Mouse (Mus musculus) liver, embryonic 14.5 days (tissue): ENCODE data around the gene Iqgap3. TPM values are rescaled to one million over a fixed set of nuclear protein-coding genes. Genes with fewer than 3 reads are reported as not detected.

Source experiments
- ATAC-seq: fragments of 200-750 bp; cut with Nextera tagmentation; 2 replicates; pipeline ENCODE4 v1.8.0; 2017; ENCODE audit warnings: moderate number of reproducible peaks, mild to moderate bottlenecking, moderate library complexity; ENCODE audit not compliant: insufficient read depth
- DNase-seq, 3 experiments: peaks; one replicate each; pipeline ENCODE4 v3.0.0-alpha.2; 2012 to 2013; ENCODE audit warnings: low read depth in 3 of 3, low spot score in 3 of 3
- H3K27ac ChIP-seq: fragments of 300-500 bp; sonication (generic); 2 replicates; pipeline ENCODE4 v1.5.1; 2014; ENCODE audit warnings: moderate library complexity, mild to moderate bottlenecking, control low read depth, inconsistent platforms
- H3K27me3 ChIP-seq: fragments of 300-500 bp; sonication (generic); 2 replicates; pipeline ENCODE4 v1.6.1; 2014; ENCODE audit warnings: mild to moderate bottlenecking, low read length, moderate library complexity; ENCODE audit not compliant: control insufficient read depth, insufficient read depth
- H3K36me3 ChIP-seq: fragments of 300-500 bp; sonication (generic); replicated peaks from 2 replicates; pipeline ENCODE4 v1.6.1; 2014; ENCODE audit warnings: low read depth; ENCODE audit not compliant: control insufficient read depth, insufficient read depth
- H3K4me1 ChIP-seq, 2 experiments: fragments of 200-500 bp in 1 of 2; fragments of 300-500 bp in 1 of 2; sonication (generic) in 1 of 2; replicated peaks; 2 replicates each; pipeline ENCODE4 v1.6.1; 2012 to 2014; ENCODE audit warnings: antibody characterized with exemption in 1 of 2, inconsistent platforms in 1 of 2, low read length in 1 of 2; ENCODE audit not compliant: control insufficient read depth in 2 of 2, insufficient read depth in 2 of 2
- H3K4me2 ChIP-seq: fragments of 300-500 bp; sonication (generic); 2 replicates; pipeline ENCODE4 v1.6.1; 2014; ENCODE audit warnings: low read depth, mild to moderate bottlenecking, control low read depth, moderate library complexity
- H3K4me3 ChIP-seq, 2 experiments: fragments of 200-500 bp in 1 of 2; fragments of 300-500 bp in 1 of 2; sonication (generic) in 1 of 2; 2 replicates each; pipeline ENCODE4 v1.5.1; 2012 to 2014; ENCODE audit warnings: low read depth in 2 of 2, low read length in 2 of 2, mild to moderate bottlenecking in 2 of 2, control low read depth in 1 of 2, inconsistent platforms in 1 of 2, moderate library complexity in 1 of 2; ENCODE audit not compliant: insufficient read depth in 1 of 2
- H3K9ac ChIP-seq: fragments of 300-500 bp; sonication (generic); replicated peaks from 2 replicates; pipeline ENCODE4 v1.6.1; 2014; ENCODE audit warnings: mild to moderate bottlenecking, control low read depth, moderate library complexity
- H3K9me3 ChIP-seq: fragments of 300-500 bp; sonication (generic); 2 replicates; pipeline ENCODE4 v1.6.1; 2016; ENCODE audit warnings: low read length, mixed read lengths; ENCODE audit not compliant: control insufficient read depth
- CTCF ChIP-seq: IDR thresholded peaks from 2 replicates; pipeline ENCODE4 v1.5.1; 2016; ENCODE audit warnings: antibody characterized with exemption, low read depth, control low read depth
- EP300 ChIP-seq: IDR thresholded peaks from 2 replicates; pipeline ENCODE4 v1.6.1; 2016; ENCODE audit warnings: antibody characterized with exemption, low read depth
- WGBS: fragments of 180-500 bp; shearing (Covaris S2); extraction: QIAGEN DNeasy Blood & Tissue Kit; methylation state at CpG from one replicate; pipeline ENCODE4 v1.1.7; 2014; ENCODE audit not compliant: insufficient replicate concordance; 5-methylcytosine and 5-hydroxymethylcytosine counted together
- polyA plus RNA-seq, 2 experiments: library from polyadenylated mRNA; depleted of rRNA in 1 of 2; stranded (reverse) in 1 of 2; unstranded in 1 of 2; fragments of >200 nt; fragmentation: Nextera tagmentation in 1 of 2; extraction: Ambion mirVana in 1 of 2; gene quantifications; 2 replicates each; pipeline versions ENCODE4 v1.2.1 to v1.2.3; 2012 to 2014

Gene Iqgap3
- polyA plus RNA-seq, 2 experiments = 6.7 to 8.8 TPM

DNA sequence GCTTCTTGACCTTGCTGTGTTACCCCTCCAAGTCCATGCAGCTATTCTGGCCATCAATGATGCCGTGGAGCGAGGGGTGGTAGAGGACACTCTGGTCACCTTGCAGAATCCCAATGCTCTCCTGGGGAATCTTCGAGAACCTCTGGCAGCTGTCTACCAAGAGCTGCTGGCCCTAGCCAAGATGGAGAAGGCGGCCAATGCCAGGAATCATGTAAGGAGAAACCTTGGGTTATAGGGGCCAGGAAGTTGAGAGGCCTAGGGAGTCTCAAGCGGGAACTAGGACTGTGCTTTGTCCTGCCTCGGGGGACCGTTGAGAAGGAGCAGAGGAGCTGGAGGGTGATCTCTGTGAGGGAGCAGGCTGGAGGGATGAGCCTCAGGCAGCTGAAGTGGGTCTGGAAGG is 8.3 kb downstream of the Iqgap3 start:
- no peak for TF ChIP-seq EP300
- no peak for TF ChIP-seq CTCF
- Histone ChIP-seq H3K27me3 (no peaks in the 10 kb centered on the region), H3K36me3 (peaks cover 8% of the 10 kb centered on the region), H3K4me3 (no peak overlapping the region), H3K4me2 (no peak overlapping the region), H3K4me1 (no peaks in the 10 kb centered on the region), H3K27ac (no peak overlapping the region), H3K9ac (no peak overlapping the region), H3K9me3 (no peaks in the 10 kb centered on the region)
- DNase-seq (no peak), ATAC-seq (no peak)
- 87% methylated on average over 7 of the region's 7 CpGs for WGBS

GRCm38 (mm10) chr3:88090616-88091015 is 8.8 kb downstream of the Iqgap3 start:
- ATAC-seq (no peak), DNase-seq (no peak)
- no peaks in the 10 kb centered on the region for H3K27me3 ChIP-seq
- no peak overlapping the region for H3K27ac ChIP-seq
- H3K4me3 ChIP-seq = no peak overlapping the region
- no peak overlapping the region for H3K9ac ChIP-seq
- no peaks in the 10 kb centered on the region for H3K4me1 ChIP-seq
- TF ChIP-seq CTCF (no peak), EP300 (no peak)
- H3K9me3 ChIP-seq = no peaks in the 10 kb centered on the region
- no peak overlapping the region for H3K4me2 ChIP-seq
- H3K36me3 ChIP-seq = peaks cover 8% of the 10 kb centered on the region
- 85% methylated on average over 6 of the region's 6 CpGs for WGBS

DNA sequence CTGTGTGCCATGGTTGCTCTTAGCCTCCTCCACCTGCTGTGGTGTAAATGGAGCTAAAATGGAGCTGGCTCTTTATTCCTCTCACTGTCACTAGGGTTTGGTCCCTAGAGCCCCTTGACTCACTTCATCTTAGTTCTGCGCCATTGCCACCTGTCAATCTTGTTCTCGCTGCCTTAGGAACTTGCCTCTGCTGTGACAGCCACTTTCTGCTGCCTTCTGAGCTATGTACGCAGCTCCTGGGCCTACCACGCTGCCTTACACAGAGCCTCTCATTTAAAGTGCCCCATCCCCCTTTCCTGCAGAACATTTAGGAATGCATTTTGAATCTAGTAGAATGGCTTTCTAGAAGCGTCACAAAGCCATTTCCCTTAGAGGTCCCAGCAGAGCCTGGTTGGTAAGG is 12.4 kb downstream of the Iqgap3 start:
- H3K4me3 ChIP-seq = no peak overlapping the region
- H3K27ac ChIP-seq = no peak overlapping the region
- H3K4me1 ChIP-seq = no peaks in the 10 kb centered on the region
- H3K4me2 ChIP-seq = no peak overlapping the region
- no peaks in the 10 kb centered on the region for H3K27me3 ChIP-seq
- H3K9me3 ChIP-seq = no peaks in the 10 kb centered on the region
- no peak for ATAC-seq
- WGBS = 81% methylated on average over 5 of the region's 5 CpGs
- TF ChIP-seq EP300 (no peak), CTCF (no peak)
- DNase-seq = no peak
- peaks cover 8% of the 10 kb centered on the region for H3K36me3 ChIP-seq
- H3K9ac ChIP-seq = no peak overlapping the region

- no peak for TF ChIP-seq CTCF
- no peak for TF ChIP-seq EP300
- Histone ChIP-seq H3K27me3 (no peaks in the 10 kb centered on the region), H3K27ac (no peak overlapping the region), H3K4me1 (no peaks in the 10 kb centered on the region), H3K36me3 (peaks cover 8% of the 10 kb centered on the region), H3K4me2 (no peak overlapping the region), H3K9ac (no peak overlapping the region), H3K9me3 (no peaks in the 10 kb centered on the region), H3K4me3 (no peak overlapping the region)
- WGBS = 55% methylated on average over 6 of the region's 6 CpGs
- ATAC-seq (no peak), DNase-seq (no peak)
Observed at GRCm38 (mm10) chr3:88097666-88098065, 15.9 kb downstream of the Iqgap3 start.

GRCm38 (mm10) chr3:88100251-88100650 is 18.5 kb downstream of the Iqgap3 start:
- Histone ChIP-seq H3K4me2 (no peak overlapping the region), H3K27me3 (no peaks in the 10 kb centered on the region), H3K4me1 (no peaks in the 10 kb centered on the region), H3K27ac (no peak overlapping the region), H3K36me3 (peaks cover 12% of the 10 kb centered on the region), H3K4me3 (no peak overlapping the region), H3K9me3 (no peaks in the 10 kb centered on the region), H3K9ac (no peak overlapping the region)
- 55% methylated on average over 3 of the region's 3 CpGs for WGBS
- DNase-seq (no peak), ATAC-seq (no peak)
- TF ChIP-seq EP300 = no peak
- TF ChIP-seq CTCF = no peak
